Mouse (Mus musculus): Measurements from ENCODE around the gene 4930432K21Rik. TPM values are rescaled to one million over a fixed set of nuclear protein-coding genes. Genes with fewer than 3 reads are reported as not detected.
A peak's percentile ranks its signal among the peaks of the same experiment; 100 is the strongest.

The 4930432K21Rik gene
- polyA plus RNA-seq, 1 experiment from 2014 or later: 0.83 TPM

DNA sequence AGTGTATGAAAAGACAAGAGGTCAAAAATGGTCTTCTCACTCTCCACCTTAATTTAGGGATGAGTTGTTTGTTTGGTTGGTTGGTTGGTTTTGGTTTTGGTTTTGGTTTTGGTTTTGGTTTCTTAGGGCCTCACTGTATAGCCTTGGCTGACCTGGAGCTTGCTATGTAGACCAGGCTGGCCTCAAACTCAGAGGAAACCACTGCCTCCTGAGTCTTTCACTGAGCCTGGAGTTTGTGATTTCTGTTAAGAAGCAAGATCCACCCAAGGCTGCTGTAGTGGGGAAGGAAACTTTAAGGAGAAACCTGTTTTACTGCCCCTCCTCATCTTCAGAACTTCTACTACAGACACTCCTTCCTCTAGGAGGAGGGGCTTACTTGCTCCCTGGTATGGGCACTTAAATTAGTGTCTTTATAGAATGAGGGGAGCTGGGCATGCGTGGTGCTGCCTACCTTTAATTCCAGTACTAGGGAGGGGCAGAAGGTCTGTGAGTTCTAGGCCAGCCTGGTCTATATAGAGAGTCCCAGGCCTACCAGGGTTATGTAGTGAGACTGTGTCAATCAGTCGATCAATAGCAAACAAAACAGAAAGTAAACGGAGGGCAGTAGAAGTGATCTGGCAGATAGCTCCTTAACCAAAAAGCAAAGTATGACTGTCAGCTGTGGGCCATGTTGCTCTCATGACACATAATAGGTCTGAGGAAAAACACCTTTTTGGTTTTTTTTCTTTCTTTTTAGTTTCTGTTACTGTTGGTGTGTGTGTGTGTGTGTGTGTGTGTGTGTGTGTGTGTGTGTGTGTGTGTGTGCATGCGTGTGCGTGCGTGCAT is 41.4 kb upstream of the 4930432K21Rik start:
- peaks cover 3% of the 10 kb centered on the region; the same call in 1 of the 2 replicates for H3K36me3 ChIP-seq (ENCODE audit: control insufficient read depth, insufficient read depth, low read length)
- no peaks in the 10 kb centered on the region for H3K9me3 ChIP-seq (ENCODE audit: control insufficient read depth, low read length)
- ATAC-seq (ENCODE audit: low FRiP score) (no peak), DNase-seq (ENCODE audit: low spot score, missing footprints) (no peak)
- no peak overlapping the region for H3K27ac ChIP-seq (ENCODE audit: low read depth, low read length)
- H3K4me3 ChIP-seq (ENCODE audit: low read depth, low read length): no peak overlapping the region
- H3K9ac ChIP-seq (ENCODE audit: low read length): no peak overlapping the region
- H3K4me2 ChIP-seq: no peak overlapping the region
- 96% methylated on average over 5 of the region's 6 CpGs for WGBS
- no peaks in the 10 kb centered on the region for H3K27me3 ChIP-seq (ENCODE audit: control insufficient read depth, insufficient read depth, low read length)
- peaks cover 16% of the 10 kb centered on the region for H3K4me1 ChIP-seq (ENCODE audit: control insufficient read depth, insufficient read depth, low read length)

DNA sequence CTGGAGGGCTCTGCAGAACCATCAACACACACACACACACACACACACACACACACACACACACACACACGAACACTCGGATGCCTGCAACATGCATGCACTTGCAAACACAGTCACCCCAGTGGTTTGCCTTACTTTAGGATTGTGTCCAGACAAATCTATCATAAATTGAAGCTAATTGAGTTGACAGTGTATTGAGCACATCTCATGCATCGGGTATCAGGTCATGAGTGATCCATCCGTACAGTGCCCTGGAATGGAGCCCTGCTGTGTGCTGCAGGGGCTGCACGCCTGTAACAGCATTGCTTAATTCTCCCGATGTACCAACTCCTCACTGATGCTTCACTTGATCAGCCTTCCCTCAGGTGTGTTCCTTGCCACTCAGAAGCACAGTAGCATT is 32.2 kb upstream of the 4930432K21Rik start:
- Histone ChIP-seq H3K4me2 (no peak overlapping the region), H3K27me3 (ENCODE audit: control insufficient read depth, insufficient read depth, low read length) (no peaks in the 10 kb centered on the region), H3K4me1 (ENCODE audit: control insufficient read depth, insufficient read depth, low read length) (no peaks in the 10 kb centered on the region), H3K36me3 (ENCODE audit: control insufficient read depth, insufficient read depth, low read length) (no peaks in the 10 kb centered on the region), H3K4me3 (ENCODE audit: low read depth, low read length) (no peak overlapping the region), H3K27ac (ENCODE audit: low read depth, low read length) (no peak overlapping the region), H3K9me3 (ENCODE audit: control insufficient read depth, low read length) (no peaks in the 10 kb centered on the region), H3K9ac (ENCODE audit: low read length) (no peak overlapping the region)
- WGBS: 88% methylated on average over 6 of the region's 6 CpGs
- peak; percentile 84 for DNase-seq (ENCODE audit: low spot score, missing footprints)
- no peak for ATAC-seq (ENCODE audit: low FRiP score)

DNA sequence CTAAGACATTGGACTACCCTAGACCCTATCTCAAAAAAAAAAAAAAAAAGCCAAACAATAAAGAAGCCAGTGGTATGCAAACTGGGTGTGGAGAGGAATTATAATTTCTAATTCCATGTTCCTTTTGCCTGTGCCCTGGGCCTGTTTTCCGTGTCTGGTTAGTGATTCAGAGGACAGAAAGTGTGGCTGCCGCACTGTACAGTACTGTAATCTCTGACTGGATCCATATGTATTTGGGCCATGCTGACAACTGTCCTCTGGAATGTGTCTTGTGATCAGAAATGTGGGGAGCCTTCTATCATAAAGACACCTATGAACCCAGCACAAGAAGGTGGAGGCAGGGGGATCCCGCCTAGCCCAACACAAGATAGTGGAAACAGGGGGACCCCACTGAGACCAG is 25.7 kb upstream of the 4930432K21Rik start:
- WGBS: 83% methylated on average over 3 of the region's 3 CpGs
- ATAC-seq (ENCODE audit: low FRiP score): no peak

DNA sequence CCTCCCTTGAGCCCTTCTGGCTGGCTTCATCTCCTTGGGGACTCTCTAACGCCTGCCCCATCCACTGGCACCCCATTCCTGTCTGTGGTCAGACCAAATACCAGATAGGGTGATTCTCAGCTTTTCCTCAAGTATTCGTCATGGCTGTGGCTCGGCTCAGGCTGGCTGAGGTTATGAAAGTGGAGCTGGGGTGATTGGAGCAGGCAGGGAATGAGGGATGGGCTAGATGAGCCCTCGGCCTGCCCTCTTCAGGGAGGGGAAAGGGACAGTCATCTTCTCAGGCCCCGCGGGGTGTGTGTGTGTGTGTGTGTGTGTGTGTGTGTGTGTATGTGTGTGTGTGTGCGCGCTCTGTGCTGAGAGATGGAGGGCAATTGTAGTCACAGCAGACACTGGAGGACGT is 22.2 kb upstream of the 4930432K21Rik start, which contains the start of gene Podnl1:
Podnl1 (plus strand) TSS at position 334 of the 400 bp plus-strand sequence.
- H3K4me2 ChIP-seq: no peak within 1 kb of the TSS
- no peaks in the 10 kb centered on the region for H3K4me1 ChIP-seq (ENCODE audit: control insufficient read depth, insufficient read depth, low read length)
- H3K9me3 ChIP-seq (ENCODE audit: control insufficient read depth, low read length): no peaks in the 10 kb centered on the region
- no peak within 1 kb of the TSS for H3K9ac ChIP-seq (ENCODE audit: low read length)
- no peak within 1 kb of the TSS for H3K4me3 ChIP-seq (ENCODE audit: low read depth, low read length)
- H3K36me3 ChIP-seq (ENCODE audit: control insufficient read depth, insufficient read depth, low read length): no peaks in the 10 kb centered on the region
- 68% methylated on average over 8 of the region's 9 CpGs for WGBS
- no peak within 1 kb of the TSS for H3K27ac ChIP-seq (ENCODE audit: low read depth, low read length)
- ATAC-seq (ENCODE audit: low FRiP score) (no peak), DNase-seq (ENCODE audit: low spot score, missing footprints) (no peak)
- H3K27me3 ChIP-seq (ENCODE audit: control insufficient read depth, insufficient read depth, low read length): no peaks in the 10 kb centered on the region

More for the DNA sequence above, 25.7 kb upstream of the 4930432K21Rik start:
- no peaks in the 10 kb centered on the region for H3K36me3 ChIP-seq (ENCODE audit: control insufficient read depth, insufficient read depth, low read length)
- H3K27ac ChIP-seq (ENCODE audit: low read depth, low read length): no peak overlapping the region
- no peaks in the 10 kb centered on the region for H3K27me3 ChIP-seq (ENCODE audit: control insufficient read depth, insufficient read depth, low read length)
- DNase-seq (ENCODE audit: low spot score, missing footprints): no peak
- no peaks in the 10 kb centered on the region for H3K9me3 ChIP-seq (ENCODE audit: control insufficient read depth, low read length)
- no peak overlapping the region for H3K9ac ChIP-seq (ENCODE audit: low read length)
- no peak overlapping the region for H3K4me3 ChIP-seq (ENCODE audit: low read depth, low read length)
- H3K4me2 ChIP-seq: no peak overlapping the region
- H3K4me1 ChIP-seq (ENCODE audit: control insufficient read depth, insufficient read depth, low read length): no peaks in the 10 kb centered on the region

DNA sequence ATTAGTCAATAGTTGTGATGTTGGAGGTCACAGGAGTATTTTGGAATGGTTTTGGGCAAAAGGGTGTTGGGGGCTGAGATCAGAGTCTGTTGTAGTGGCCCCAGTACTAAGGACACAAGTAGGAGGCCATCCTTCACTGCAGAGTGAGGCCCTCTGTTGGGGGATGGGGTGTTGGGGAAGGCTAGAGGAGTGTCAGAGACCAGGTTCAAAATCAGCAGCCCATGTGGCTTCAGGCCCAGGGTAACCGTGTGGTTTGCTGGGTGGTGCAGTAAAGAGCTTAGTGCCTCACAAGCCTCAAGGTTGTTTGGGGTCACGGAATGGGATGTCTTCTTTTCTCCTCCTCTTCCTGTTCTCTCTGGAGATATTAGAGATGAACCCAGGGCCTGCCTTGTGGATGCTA is 21.1 kb upstream of the 4930432K21Rik start:
- no peak overlapping the region for H3K27ac ChIP-seq (ENCODE audit: low read depth, low read length)
- H3K4me3 ChIP-seq (ENCODE audit: low read depth, low read length): no peak overlapping the region
- no peak for DNase-seq (ENCODE audit: low spot score, missing footprints)
- no peak overlapping the region for H3K9ac ChIP-seq (ENCODE audit: low read length)
- no peak overlapping the region for H3K4me2 ChIP-seq
- H3K4me1 ChIP-seq (ENCODE audit: control insufficient read depth, insufficient read depth, low read length): no peaks in the 10 kb centered on the region
- H3K9me3 ChIP-seq (ENCODE audit: control insufficient read depth, low read length): no peaks in the 10 kb centered on the region
- no peaks in the 10 kb centered on the region for H3K27me3 ChIP-seq (ENCODE audit: control insufficient read depth, insufficient read depth, low read length)
- 68% methylated on average over 2 of the region's 2 CpGs for WGBS
- no peaks in the 10 kb centered on the region for H3K36me3 ChIP-seq (ENCODE audit: control insufficient read depth, insufficient read depth, low read length)
- ATAC-seq (ENCODE audit: low FRiP score): no peak

DNA sequence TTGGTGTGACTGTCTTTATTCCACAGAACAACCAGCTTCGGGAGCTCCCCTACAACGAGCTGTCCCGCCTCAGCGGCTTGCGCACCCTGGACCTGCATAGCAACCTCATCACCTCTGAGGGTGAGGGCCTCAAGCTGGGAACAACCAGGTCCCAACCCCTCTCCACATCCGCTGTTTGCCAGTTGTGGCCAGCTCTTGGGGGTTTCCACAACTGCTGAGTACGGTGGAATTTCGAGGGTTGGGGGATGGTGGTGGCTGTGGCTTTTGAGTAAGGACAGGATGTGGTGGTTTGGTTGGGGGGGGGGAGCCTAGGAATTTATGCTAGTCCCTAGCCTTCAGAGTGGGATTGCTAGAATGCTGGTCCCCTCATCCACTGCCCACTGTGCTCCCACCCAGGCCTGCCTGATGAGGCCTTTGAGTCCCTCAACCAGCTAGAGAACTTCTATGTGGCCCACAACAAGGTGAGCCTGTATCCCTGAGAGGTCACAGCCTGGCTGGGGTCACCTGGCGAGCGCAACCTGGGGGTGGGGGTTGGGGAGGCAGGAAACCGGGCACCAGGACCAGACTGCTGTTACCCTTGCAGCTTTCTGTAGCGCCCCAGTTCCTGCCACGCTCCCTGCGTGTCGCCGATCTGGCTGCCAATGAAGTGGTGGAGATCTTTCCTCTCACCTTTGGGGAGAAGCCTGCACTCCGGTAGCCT is 20.5 kb upstream of the 4930432K21Rik start:
- no peak for ATAC-seq (ENCODE audit: low FRiP score)
- no peak for DNase-seq (ENCODE audit: low spot score, missing footprints)
- no peak overlapping the region for H3K27ac ChIP-seq (ENCODE audit: low read depth, low read length)

DNA sequence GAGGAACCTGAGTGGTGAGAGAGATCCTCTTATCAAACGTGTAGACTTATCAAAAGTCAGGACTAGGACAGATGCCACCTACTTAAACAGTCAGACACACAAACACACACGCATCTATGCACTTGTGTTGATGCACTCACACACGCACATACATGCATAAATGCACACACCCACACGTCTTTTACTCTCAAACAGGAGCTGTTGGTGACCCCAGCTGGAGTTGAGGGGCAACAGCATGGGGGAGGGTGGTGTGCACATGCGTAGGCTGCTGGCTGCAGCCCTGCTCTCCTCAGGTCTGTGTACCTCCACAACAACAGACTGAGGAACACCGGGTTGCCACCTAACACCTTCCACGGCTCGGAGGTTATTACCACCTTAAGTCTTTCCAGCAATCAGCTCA is 19.5 kb upstream of the 4930432K21Rik start:
- Histone ChIP-seq H3K27ac (ENCODE audit: low read depth, low read length) (no peak overlapping the region), H3K9me3 (ENCODE audit: control insufficient read depth, low read length) (no peaks in the 10 kb centered on the region), H3K36me3 (ENCODE audit: control insufficient read depth, insufficient read depth, low read length) (peaks cover 3% of the 10 kb centered on the region; the same call in 1 of the 2 replicates), H3K4me3 (ENCODE audit: low read depth, low read length) (no peak overlapping the region), H3K9ac (ENCODE audit: low read length) (no peak overlapping the region), H3K4me1 (ENCODE audit: control insufficient read depth, insufficient read depth, low read length) (no peaks in the 10 kb centered on the region), H3K4me2 (no peak overlapping the region), H3K27me3 (ENCODE audit: control insufficient read depth, insufficient read depth, low read length) (no peaks in the 10 kb centered on the region)
- WGBS: 74% methylated on average over 8 of the region's 8 CpGs
- no peak for ATAC-seq (ENCODE audit: low FRiP score)
- DNase-seq (ENCODE audit: low spot score, missing footprints): no peak

More for the DNA sequence above, 20.5 kb upstream of the 4930432K21Rik start:
- 77% methylated on average over 17 of the region's 17 CpGs for WGBS
- Histone ChIP-seq H3K36me3 (ENCODE audit: control insufficient read depth, insufficient read depth, low read length) (no peaks in the 10 kb centered on the region), H3K4me1 (ENCODE audit: control insufficient read depth, insufficient read depth, low read length) (no peaks in the 10 kb centered on the region), H3K4me2 (no peak overlapping the region), H3K27me3 (ENCODE audit: control insufficient read depth, insufficient read depth, low read length) (no peaks in the 10 kb centered on the region), H3K9ac (ENCODE audit: low read length) (no peak overlapping the region), H3K9me3 (ENCODE audit: control insufficient read depth, low read length) (no peaks in the 10 kb centered on the region), H3K4me3 (ENCODE audit: low read depth, low read length) (no peak overlapping the region)

DNA sequence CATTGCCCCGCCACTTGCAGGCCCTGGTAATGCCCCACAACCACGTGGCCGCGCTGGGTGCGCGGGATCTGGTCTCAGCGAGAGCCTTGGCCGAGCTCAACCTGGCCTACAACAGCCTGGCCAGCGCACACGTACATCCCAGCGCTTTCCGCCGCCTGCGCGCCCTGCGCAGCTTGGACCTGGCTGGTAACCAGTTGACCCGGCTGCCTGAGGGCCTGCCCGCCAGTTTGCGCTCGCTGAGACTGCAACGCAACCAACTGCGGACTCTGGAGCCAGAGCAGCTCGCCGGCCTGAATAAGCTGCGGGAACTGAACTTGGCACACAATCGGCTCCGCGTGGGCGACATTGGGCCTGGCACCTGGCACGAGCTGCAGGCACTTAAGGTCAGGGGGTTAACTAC is 17.0 kb upstream of the 4930432K21Rik start:
- Histone ChIP-seq H3K4me1 (ENCODE audit: control insufficient read depth, insufficient read depth, low read length) (no peaks in the 10 kb centered on the region), H3K9ac (ENCODE audit: low read length) (no peak overlapping the region), H3K27ac (ENCODE audit: low read depth, low read length) (no peak overlapping the region), H3K9me3 (ENCODE audit: control insufficient read depth, low read length) (no peaks in the 10 kb centered on the region), H3K36me3 (ENCODE audit: control insufficient read depth, insufficient read depth, low read length) (peaks cover 8% of the 10 kb centered on the region; the same call in 1 of the 2 replicates), H3K27me3 (ENCODE audit: control insufficient read depth, insufficient read depth, low read length) (no peaks in the 10 kb centered on the region), H3K4me2 (no peak overlapping the region), H3K4me3 (ENCODE audit: low read depth, low read length) (no peak overlapping the region)
- ATAC-seq (ENCODE audit: low FRiP score) (no peak), DNase-seq (ENCODE audit: low spot score, missing footprints) (no peak)
- 49% methylated on average over 30 of the region's 30 CpGs for WGBS

DNA sequence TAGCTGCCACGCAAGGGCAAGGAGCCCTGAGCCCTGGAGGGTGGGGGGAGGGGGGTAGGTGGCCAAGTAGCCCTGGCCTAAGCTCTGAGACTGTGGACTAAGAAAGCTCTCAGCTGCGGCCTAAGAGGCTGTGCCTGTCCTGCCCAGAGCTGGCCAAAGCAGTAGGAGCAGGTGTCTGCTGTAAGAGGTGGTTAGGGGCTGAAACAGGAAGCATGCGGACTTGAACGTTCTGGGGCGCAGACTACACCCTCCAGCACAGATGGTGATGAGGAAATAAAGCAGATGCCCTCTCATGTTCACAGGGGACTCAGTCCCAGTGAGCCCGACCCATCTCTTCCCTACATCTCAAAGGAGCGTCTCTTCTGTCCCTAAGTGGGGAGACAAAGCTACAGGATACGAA is 15.6 kb upstream of the 4930432K21Rik start:
- H3K9ac ChIP-seq (ENCODE audit: low read length): no peak overlapping the region
- no peaks in the 10 kb centered on the region for H3K9me3 ChIP-seq (ENCODE audit: control insufficient read depth, low read length)
- no peaks in the 10 kb centered on the region for H3K4me1 ChIP-seq (ENCODE audit: control insufficient read depth, insufficient read depth, low read length)
- ATAC-seq (ENCODE audit: low FRiP score): no peak
- no peak overlapping the region for H3K27ac ChIP-seq (ENCODE audit: low read depth, low read length)
- H3K36me3 ChIP-seq (ENCODE audit: control insufficient read depth, insufficient read depth, low read length): peaks cover 18% of the 10 kb centered on the region; the same call in 1 of the 2 replicates
- H3K4me3 ChIP-seq (ENCODE audit: low read depth, low read length): no peak overlapping the region
- no peak for DNase-seq (ENCODE audit: low spot score, missing footprints)
- H3K4me2 ChIP-seq: no peak overlapping the region
- H3K27me3 ChIP-seq (ENCODE audit: control insufficient read depth, insufficient read depth, low read length): no peaks in the 10 kb centered on the region
- WGBS: 88% methylated on average over 8 of the region's 8 CpGs

All from midbrain, embryonic 11.5 days (tissue).